Mouse (Mus musculus) cerebellum, adult 11 months (tissue): ENCODE measurements around the gene Mrap2.
A peak's percentile ranks its signal among the peaks of the same experiment; 100 is the strongest.

Experiments
- DNase-seq: peaks from one replicate; pipeline ENCODE4 v3.0.0; 2022

Gene Mrap2

GRCm38 (mm10) chr9:87182231-87182630, 38.1 kb downstream of the Mrap2 start:
- no peak for DNase-seq

GRCm38 (mm10) chr9:87187336-87187735, 43.2 kb downstream of the Mrap2 start:
- no peak for DNase-seq

DNA sequence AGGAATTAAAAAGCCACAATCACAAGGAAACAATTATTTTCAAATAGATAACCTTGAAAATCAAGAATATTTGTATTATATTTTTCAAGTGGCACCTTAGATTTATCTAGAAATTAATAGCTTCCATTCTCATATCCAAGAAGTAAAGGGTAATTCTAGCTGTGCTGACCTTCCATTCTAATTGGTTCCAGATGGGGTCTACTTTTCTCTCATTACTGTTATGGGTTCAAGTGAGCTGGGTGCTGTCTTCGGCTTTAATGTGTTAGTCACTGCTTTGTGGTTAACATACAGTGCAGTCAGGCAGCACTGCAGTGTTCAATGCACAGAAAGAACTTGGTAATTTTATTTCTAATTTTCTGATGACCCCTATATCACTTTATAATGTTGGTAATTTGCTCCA, 49.6 kb downstream of the Mrap2 start:
- DNase-seq, result no peak

DNA sequence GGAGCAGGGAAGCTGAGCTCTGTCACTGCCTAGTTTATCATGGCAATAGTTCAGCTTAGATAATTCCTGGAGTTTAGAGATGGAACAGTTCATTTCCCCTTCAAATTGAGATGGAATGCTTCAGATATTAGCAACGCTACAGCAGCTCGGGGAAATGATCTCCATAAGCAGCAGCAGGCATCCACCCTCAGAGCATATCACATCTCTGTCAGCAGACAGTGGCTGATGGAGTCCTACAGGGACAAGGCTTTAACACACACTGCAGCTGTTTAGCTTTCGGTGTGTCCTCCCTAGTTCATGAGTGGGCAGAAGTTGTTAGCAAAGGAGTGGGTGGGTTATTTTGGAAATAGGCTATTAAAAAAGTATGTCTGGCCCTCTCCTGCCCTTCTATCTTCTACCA, 53.2 kb downstream of the Mrap2 start:
- DNase-seq, result no peak

- DNase-seq, result peak; percentile 32
Observed at GRCm38 (mm10) chr9:87198036-87198435, 53.9 kb downstream of the Mrap2 start.

GRCm38 (mm10) chr9:87200426-87200825, 56.3 kb downstream of the Mrap2 start:
- DNase-seq, result no peak

DNA sequence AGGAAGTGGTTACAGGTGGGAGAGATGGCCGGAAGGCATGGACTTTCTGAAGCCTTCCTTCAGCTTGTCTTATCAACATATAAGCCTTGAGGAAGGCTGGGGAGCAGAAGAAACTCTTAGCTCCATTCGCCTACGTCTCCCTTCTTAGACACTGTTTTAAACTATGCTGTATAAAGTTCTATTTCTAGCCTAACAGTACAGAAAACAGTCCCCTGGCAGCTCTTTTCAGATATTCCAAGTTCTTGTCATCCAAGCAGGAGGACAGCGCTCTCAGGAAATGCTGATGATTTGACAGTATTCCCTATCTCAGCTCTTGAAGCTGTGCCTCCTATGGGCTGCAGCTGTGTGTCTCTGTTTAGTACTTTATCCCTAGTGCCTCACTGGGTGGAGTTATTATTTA, 56.8 kb downstream of the Mrap2 start:
- no peak for DNase-seq

DNA sequence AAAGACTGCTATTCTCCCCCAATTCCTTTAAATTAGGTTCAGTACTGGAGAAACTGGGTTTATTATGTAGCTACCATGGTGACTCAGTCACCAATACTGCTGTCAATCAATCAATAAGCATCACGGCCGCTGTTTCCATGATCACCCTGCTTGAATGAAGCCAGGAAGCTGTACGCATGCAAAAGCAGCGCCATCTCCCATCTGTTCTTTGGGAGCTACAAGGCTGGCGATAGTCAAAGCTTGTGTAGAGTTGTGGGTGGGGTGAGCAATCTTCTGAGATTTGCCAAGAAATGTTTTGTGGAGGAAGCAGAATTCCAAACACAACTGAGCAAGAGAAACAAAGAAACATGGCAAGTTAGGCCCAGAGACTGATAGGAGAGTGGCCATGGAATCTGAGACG, 58.3 kb downstream of the Mrap2 start:
- DNase-seq, result no peak

DNA sequence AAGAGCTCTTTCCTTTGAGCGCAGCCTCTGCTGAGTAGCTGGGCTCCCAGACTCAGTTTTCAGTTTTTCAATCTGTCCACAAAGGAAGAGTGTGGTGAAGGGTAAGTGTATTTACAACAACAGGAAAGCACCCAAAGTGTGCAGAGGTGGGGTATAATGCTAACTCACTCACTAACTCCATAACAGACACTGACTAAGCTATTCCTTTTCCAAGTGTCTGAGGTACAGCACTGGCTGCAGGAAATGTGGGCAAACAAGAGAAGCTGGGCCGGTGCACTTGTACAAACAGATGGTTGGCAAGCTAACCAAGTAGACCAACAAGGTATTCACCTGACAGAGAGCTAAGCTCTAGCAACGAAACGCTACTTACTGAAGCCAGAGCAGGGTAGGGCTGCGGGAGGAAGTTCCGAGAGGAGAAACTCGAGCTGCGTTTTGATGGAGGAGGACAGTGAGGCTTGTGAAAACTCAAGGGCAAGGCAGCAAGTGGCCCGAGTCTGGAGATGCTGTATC, 66.8 kb downstream of the Mrap2 start:
- DNase-seq, result no peak

DNA sequence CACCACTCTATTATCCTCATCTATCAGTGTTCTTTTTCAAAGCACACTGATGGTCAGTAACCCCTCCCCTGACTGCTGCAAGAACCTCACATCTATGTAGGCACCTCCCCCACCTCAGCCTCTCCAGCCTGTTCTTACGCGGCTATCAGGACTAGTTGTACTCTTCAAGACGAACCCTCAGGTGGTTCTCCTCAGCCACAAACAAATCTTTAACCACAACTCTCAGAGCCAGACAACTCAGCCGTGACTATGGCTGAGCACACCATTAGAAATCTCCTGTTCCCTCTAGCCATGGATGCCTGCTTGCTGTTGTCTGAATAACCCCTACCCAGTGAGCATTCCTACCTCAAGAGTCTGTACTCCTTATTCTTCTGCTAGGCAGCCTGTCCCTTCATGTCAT, 69.1 kb downstream of the Mrap2 start:
- no peak for DNase-seq
